Mouse (Mus musculus) ES-Bruce4 (cell line): Measurements from ENCODE around the gene Plekha6.

Experiments
- CTCF ChIP-seq: IDR thresholded peaks from one replicate; pipeline ENCODE4 v1.8.1; 2011; ENCODE audit warnings: low read depth, low read length
- EP300 ChIP-seq: IDR thresholded peaks from 2 replicates; pipeline ENCODE4 v1.6.1; 2011; ENCODE audit warnings: low read depth, low read length; ENCODE audit not compliant: insufficient read depth
- POLR2A ChIP-seq: IDR thresholded peaks from one replicate; pipeline ENCODE4 v1.8.1; 2011; ENCODE audit warnings: low read length; ENCODE audit not compliant: insufficient read depth

DNA sequence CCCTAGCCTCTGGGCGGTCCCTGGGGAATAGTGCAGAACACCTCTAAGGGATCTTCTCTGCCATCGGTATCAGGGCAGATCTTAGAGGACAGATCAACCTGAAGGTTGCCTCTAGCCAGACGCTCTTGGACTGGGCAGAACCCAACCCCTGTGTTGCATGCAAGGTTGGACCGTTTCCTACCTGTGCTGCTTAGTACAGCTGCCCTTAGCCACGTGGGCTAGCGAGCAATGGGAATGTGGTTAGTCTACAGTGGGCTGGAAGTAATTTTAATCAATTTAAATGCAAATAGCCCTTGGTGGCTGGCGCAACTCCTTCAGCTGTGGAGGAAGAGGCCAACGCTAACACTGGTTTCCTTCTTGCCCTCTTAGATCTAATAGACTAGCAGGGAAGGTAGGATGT, 6.2 kb downstream of the Plekha6 start:
- TF ChIP-seq POLR2A (no peak), CTCF (no peak), EP300 (no peak)
